Comparison of ENCODE assay signal across 8 mouse cellular contexts in the genomic region with DNA sequence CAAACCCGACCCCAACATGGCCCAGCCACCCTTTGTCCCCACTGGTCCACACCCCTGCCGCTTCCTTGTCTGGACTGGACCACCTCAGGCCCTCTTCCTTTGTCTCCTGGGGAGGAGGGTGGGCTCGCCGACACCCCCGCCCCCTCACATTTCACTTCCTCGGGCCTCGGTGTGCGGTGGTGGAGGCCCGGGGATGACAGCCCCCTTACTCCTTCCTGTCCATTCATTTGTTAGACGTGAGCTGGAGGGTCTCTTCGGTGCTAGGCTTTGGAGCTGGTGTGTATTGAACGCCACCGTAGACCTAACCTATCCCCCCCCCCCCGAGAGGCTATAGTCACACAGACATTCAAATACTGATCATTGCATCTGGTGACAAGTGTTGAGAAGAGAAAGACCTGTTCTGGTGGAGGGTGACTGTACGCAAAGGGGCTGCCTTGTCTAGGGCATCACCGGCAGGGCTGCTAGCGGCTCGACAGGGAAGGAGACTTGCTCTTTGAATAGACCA. TPM values are rescaled to one million over a fixed set of nuclear protein-coding genes. Genes with fewer than 3 reads are reported as not detected.
DNase-seq lines count a peak whose midpoint lies in the region; ATAC-seq and TF ChIP-seq lines count a peak whose summit lies in the region.

No protein-coding gene starts in this region.

- H3K4me1 ChIP-seq in kidney, postnatal 0 days (replicated peaks; ENCODE audit: insufficient read depth, low read length), result no peaks in the 10 kb centered on the region
- peaks cover 5% of the 10 kb centered on the region; the same call in 1 of the 2 replicates for H3K4me1 ChIP-seq in bone marrow, adult 2 months (ENCODE audit: control insufficient read depth, insufficient read depth, low read length)
- H3K4me1 ChIP-seq in stomach, postnatal 0 days (replicated peaks; ENCODE audit: control insufficient read depth, insufficient read depth), result no peaks in the 10 kb centered on the region

- peak overlapping the region; percentile 92 for H3K9ac ChIP-seq in kidney, postnatal 0 days (ENCODE audit: low read depth, low read length)
- H3K9ac ChIP-seq in stomach, postnatal 0 days (ENCODE audit: low read length), result peak overlapping the region; percentile 94

- peak; percentile 31 for ATAC-seq in kidney, postnatal 0 days (replicated peaks; ENCODE audit: low FRiP score, low read depth)
- peak; percentile 42 for ATAC-seq in stomach, postnatal 0 days (ENCODE audit: low FRiP score, low TSS enrichment)

- H3K4me2 ChIP-seq in kidney, postnatal 0 days (ENCODE audit: low read length), result peak overlapping the region; percentile 81
- peak overlapping the region; percentile 95 for H3K4me2 ChIP-seq in stomach, postnatal 0 days (replicated peaks; ENCODE audit: low read depth)

- intact Hi-C loops in gastrocnemius, postnatal 14 days (cut with DNase I; ENCODE audit: low total_unique reads), result no loop called here

- H3K4me3 ChIP-seq in kidney, postnatal 0 days (replicated peaks; ENCODE audit: low read depth, low read length), result peak overlapping the region; percentile 69
- H3K4me3 ChIP-seq in bone marrow, adult 2 months (replicated peaks; ENCODE audit: control insufficient read depth, low read depth, low read length), result peak overlapping the region; percentile 89
- H3K4me3 ChIP-seq in macrophage (ENCODE audit: inconsistent target), result peak overlapping the region; percentile 89
- H3K4me3 ChIP-seq in stomach, postnatal 0 days (ENCODE audit: low read depth, low read length), result peak overlapping the region; percentile 88

- no peak for TF ChIP-seq POLR2A in bone marrow, adult 2 months (IDR thresholded peaks at IDR 0.05; ENCODE audit: borderline replicate concordance, control insufficient read depth, low read depth, low read length)

- DNase-seq in kidney, postnatal 0 days (ENCODE audit: low spot score), result peak; percentile 27
- no peak for DNase-seq in kidney, adult 8-10 months
- peak; percentile 30 for DNase-seq in heart, postnatal 4 days
- DNase-seq in stomach, postnatal 0 days (ENCODE audit: low spot score), result no peak
- no peak for DNase-seq in urinary bladder, postnatal 10 days (ENCODE audit: low spot score)
- no peak for DNase-seq in gastrocnemius, postnatal 14 days

- peak overlapping the region; percentile 81; the same call in 1 of the 2 replicates for H3K27ac ChIP-seq in kidney, postnatal 0 days
- peak overlapping the region; percentile 94 for H3K27ac ChIP-seq in bone marrow, adult 2 months (ENCODE audit: control insufficient read depth, insufficient read depth, low read depth, low read length, poor library complexity)
- peak overlapping the region; percentile 73 for H3K27ac ChIP-seq in macrophage
- H3K27ac ChIP-seq in stomach, postnatal 0 days (replicated peaks), result peak overlapping the region; percentile 86

- no peaks in the 10 kb centered on the region for H3K36me3 ChIP-seq in kidney, postnatal 0 days (ENCODE audit: insufficient read depth, low read length)
- peaks cover 7% of the 10 kb centered on the region; the same call in 1 of the 2 replicates for H3K36me3 ChIP-seq in macrophage (ENCODE audit: inconsistent target)
- H3K36me3 ChIP-seq in stomach, postnatal 0 days (ENCODE audit: control insufficient read depth, insufficient read depth, low read length), result no peaks in the 10 kb centered on the region

- no peaks in the 10 kb centered on the region for H3K9me3 ChIP-seq in kidney, postnatal 0 days (replicated peaks; ENCODE audit: low read length)
- no peaks in the 10 kb centered on the region for H3K9me3 ChIP-seq in stomach, postnatal 0 days (ENCODE audit: control insufficient read depth, low read length)

- no peaks in the 10 kb centered on the region for H3K27me3 ChIP-seq in kidney, postnatal 0 days (ENCODE audit: insufficient read depth, low read length)
- H3K27me3 ChIP-seq in stomach, postnatal 0 days (ENCODE audit: control insufficient read depth, insufficient read depth, low read length), result no peaks in the 10 kb centered on the region

- no peak for TF ChIP-seq CTCF in kidney, postnatal 0 days (IDR thresholded peaks at IDR 0.05; ENCODE audit: low read depth)
- TF ChIP-seq CTCF in bone marrow, adult 2 months (IDR thresholded peaks at IDR 0.05; ENCODE audit: control insufficient read depth, insufficient read depth, low read length), result no peak
- TF ChIP-seq CTCF in stomach, postnatal 0 days (IDR thresholded peaks at IDR 0.05; ENCODE audit: low read depth), result no peak

- WGBS in kidney, postnatal 0 days, result under 1% methylated on average over 18 of the region's 18 CpGs
- 2% methylated on average over 18 of the region's 18 CpGs for WGBS in bone marrow, adult 2 months
- WGBS in macrophage (ENCODE audit: missing documents), result 2% methylated on average over 17 of the region's 18 CpGs
- 1% methylated on average over 18 of the region's 18 CpGs for WGBS in stomach, postnatal 0 days

- TF ChIP-seq EP300 in stomach, postnatal 0 days (optimal IDR thresholded peaks at IDR 0.05), result no peak

- H3K79me2 ChIP-seq in macrophage (ENCODE audit: inconsistent target), result peaks cover 55% of the 10 kb centered on the region

RNA-seq across cellular contexts. Expression of gene Ptpn1, which starts 0.9 kb away (rescaled TPM):
- 54.2 and 65.2 TPM in 2 replicates for polyA plus RNA-seq in kidney, postnatal 0 days (2015; fragmentation: Nextera tagmentation; extraction: Ambion mirVana)
- polyA plus RNA-seq in bone marrow, adult 2 months (2011; ENCODE audit: insufficient read depth, insufficient read length, low replicate concordance, missing spikeins), result 13.7 and 34.3 TPM in 2 replicates
- total RNA-seq in heart, postnatal 4 days (2021), result 10 to 100 TPM; 37.7 to 38.1 TPM
- total RNA-seq in macrophage (2018; cell fraction: chromatin; rRNA removed), result 100 to 1,000 TPM in 24 of 26 experiments, 10 to 100 TPM in 2; 74.2 to 281 (median 160) TPM
- 100 to 1,000 TPM in 25 of 26 experiments, 10 to 100 TPM in 1; 88.0 to 169 (median 121) TPM for total RNA-seq in macrophage (2018; cell fraction: cytosol; rRNA removed)
- total RNA-seq in macrophage (2018; cell fraction: nucleus; rRNA removed), result 100 to 1,000 TPM in 23 of 26 experiments, 10 to 100 TPM in 3; 68.9 to 253 (median 154) TPM
- 78.9 to 381 TPM (median 119 TPM) in 3 replicates for polyA plus RNA-seq in macrophage (2018)
- polyA plus RNA-seq in stomach, postnatal 0 days (2015; fragmentation: Nextera tagmentation; extraction: Ambion mirVana), result 51.1 and 51.3 TPM in 2 replicates
- 10 to 100 TPM; 13.9 to 15.6 TPM for total RNA-seq in gastrocnemius, postnatal 14 days (2021)

Comparison
In these comparisons a context has a peak if more than half of its experiments do, and no peak if none do; other contexts are left out.
1. DNase-seq: peak in kidney, postnatal 0 days (single experiment) and heart, postnatal 4 days (single experiment); none in kidney, adult 8-10 months (0 of 2), stomach, postnatal 0 days (single experiment), urinary bladder, postnatal 10 days (single experiment) and gastrocnemius, postnatal 14 days (single experiment).
2. Peak in every context shown above with its lines, with median percentiles within 50 percentile points of each other: H3K27ac ChIP-seq and H3K4me3 ChIP-seq.